Mouse (Mus musculus): ENCODE data around the gene Fam49a.

GRCm38 (mm10) chr12:12301815-12302214 is 39.9 kb downstream of the Fam49a start:
- TF ChIP-seq POLR2A (IDR thresholded peaks at IDR 0.05; ENCODE audit: control insufficient read depth, low read depth, low read length): no peak
- no peak for TF ChIP-seq CTCF (IDR thresholded peaks at IDR 0.05; ENCODE audit: control insufficient read depth, insufficient read depth, insufficient replicate concordance, low read depth, low read length)
